Mouse (Mus musculus): ENCODE measurements around the gene Gpa33. TPM values are rescaled to one million over a fixed set of nuclear protein-coding genes. Genes with fewer than 3 reads are reported as not detected.

Gpa33 gene
- polyA plus RNA-seq, 1 experiment: 3.8 TPM

DNA sequence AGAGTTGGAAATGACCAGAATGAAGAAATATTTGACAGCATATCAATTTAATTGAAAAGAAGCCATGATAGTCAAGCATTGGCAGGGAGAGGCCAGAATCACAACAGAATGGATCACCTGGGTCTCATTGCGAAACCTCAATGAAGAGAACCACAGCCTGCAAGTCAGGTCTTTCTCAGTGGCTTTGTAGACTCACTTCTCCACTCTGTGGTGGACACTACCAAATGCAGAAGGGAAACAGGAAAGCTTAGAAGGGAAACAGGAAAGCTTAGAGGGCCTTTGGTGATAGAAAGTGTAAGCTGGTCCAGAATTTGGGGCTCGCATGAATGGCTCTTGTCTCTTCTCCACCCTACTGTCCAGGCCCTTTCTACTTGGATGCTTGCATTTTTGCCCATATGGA lies 31.9 kb upstream of the Gpa33 start:
- H3K36me3 ChIP-seq (ENCODE audit: control insufficient read depth, insufficient read depth, low read length): no peaks in the 10 kb centered on the region
- TF ChIP-seq POLR2A (IDR thresholded peaks at IDR 0.05; ENCODE audit: control insufficient read depth, extremely low read depth, insufficient read depth, low read length, poor library complexity) (no peak), CTCF (IDR thresholded peaks at IDR 0.05; ENCODE audit: borderline replicate concordance, control insufficient read depth, extremely low read depth, insufficient read depth, low read length, poor library complexity) (no peak)
- no peak overlapping the region for H3K27ac ChIP-seq (ENCODE audit: control insufficient read depth, insufficient read depth, low read length)
- H3K4me1 ChIP-seq (replicated peaks; ENCODE audit: control insufficient read depth, insufficient read depth, low read length): peaks cover 8% of the 10 kb centered on the region
- no peak overlapping the region for H3K4me3 ChIP-seq (ENCODE audit: control insufficient read depth, insufficient read depth, low read length)
- no peak for DNase-seq
- no peaks in the 10 kb centered on the region for H3K27me3 ChIP-seq (ENCODE audit: control insufficient read depth, insufficient read depth, low read length)
- 94% methylated on average over 2 of the region's 2 CpGs for whole genome bisulfite sequencing

DNA sequence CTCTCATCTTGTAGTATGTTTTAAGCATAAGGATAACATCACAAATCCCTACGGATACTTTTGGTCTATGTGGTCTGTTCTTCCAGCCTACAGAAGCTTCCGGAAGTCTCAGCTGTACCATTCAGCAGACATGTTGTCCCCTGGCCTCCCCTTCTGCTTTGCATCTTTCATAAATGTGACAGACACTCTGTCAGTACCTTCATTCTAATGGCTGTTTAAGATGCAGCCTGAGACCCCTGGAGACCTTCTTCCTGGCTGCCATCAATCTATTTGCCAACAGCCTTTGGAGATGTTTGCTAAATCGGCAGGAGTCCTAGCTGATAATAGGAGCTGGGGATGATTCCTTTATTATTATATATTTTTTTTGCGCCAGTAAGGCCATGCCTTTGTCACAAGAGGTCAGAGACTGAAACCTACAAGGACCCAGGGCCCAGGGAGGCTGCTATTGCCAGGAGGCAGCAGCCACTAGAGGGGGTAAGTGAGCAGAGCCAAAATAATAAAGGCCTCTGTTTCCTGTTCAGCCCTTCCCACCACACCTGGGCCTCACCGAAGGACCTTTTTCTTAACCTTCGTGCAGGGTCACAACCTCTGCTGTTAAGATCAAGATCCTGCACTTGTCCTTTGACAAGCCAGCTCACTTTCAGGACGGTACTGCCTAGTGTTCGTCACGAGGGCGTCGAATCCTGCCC lies 27.0 kb upstream of the Gpa33 start:
- 73% methylated on average over 11 of the region's 11 CpGs for WGBS
- Histone ChIP-seq H3K36me3 (ENCODE audit: control insufficient read depth, insufficient read depth, low read length) (no peaks in the 10 kb centered on the region), H3K27ac (ENCODE audit: control insufficient read depth, insufficient read depth, low read length) (no peak overlapping the region), H3K4me3 (ENCODE audit: control insufficient read depth, insufficient read depth, low read length) (no peak overlapping the region), H3K4me1 (replicated peaks; ENCODE audit: control insufficient read depth, insufficient read depth, low read length) (peaks cover 6% of the 10 kb centered on the region), H3K27me3 (ENCODE audit: control insufficient read depth, insufficient read depth, low read length) (no peaks in the 10 kb centered on the region)
- TF ChIP-seq CTCF (IDR thresholded peaks at IDR 0.05; ENCODE audit: borderline replicate concordance, control insufficient read depth, extremely low read depth, insufficient read depth, low read length, poor library complexity) (peak; percentile 69; the same call in 1 of the 2 replicates), POLR2A (IDR thresholded peaks at IDR 0.05; ENCODE audit: control insufficient read depth, extremely low read depth, insufficient read depth, low read length, poor library complexity) (no peak)
- DNase-seq: peak; percentile 65

DNA sequence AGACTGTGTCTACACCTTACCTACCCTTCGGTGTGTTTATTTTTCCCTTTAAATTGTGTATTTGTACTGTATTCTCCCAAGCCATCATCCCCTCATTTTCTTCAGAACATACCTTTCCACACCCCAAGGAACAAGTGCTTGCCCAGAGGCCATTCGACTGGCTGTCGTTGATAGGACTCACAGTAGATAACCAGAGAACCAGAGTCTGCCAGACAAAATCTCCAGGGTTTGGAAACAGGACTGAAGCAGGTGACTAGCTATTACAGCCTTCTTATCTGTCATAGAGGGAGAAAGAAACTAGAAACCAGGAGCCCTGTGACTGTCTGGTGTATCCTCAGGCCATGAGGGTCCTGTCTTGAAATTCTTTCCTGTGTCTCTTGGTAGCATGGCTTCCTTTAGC lies 25.2 kb upstream of the Gpa33 start:
- WGBS: 97% methylated on average over 3 of the region's 3 CpGs

DNA sequence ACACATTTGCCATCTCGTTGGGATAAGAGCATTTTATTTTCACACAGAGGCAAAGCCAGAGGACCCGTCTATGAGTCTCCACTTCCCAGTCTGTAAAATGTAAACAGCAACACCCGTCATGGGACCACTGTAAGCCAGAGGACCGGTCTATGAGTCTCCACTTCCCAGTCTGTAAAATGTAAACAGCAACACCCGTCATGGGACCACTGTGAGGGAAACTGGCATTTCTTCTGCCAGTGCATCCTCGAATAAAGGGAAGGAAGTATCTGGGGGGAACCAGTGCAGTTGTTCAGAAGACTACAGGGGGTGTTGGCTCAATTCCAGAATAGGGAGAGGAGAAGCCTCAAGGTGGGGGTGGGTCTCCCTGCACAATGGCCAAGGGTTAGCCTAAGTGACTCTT lies 24.6 kb upstream of the Gpa33 start:
- TF ChIP-seq POLR2A (IDR thresholded peaks at IDR 0.05; ENCODE audit: control insufficient read depth, extremely low read depth, insufficient read depth, low read length, poor library complexity) (no peak), CTCF (IDR thresholded peaks at IDR 0.05; ENCODE audit: borderline replicate concordance, control insufficient read depth, extremely low read depth, insufficient read depth, low read length, poor library complexity) (no peak)
- no peak for DNase-seq
- H3K27me3 ChIP-seq (ENCODE audit: control insufficient read depth, insufficient read depth, low read length): no peaks in the 10 kb centered on the region
- WGBS: 46% methylated on average over 6 of the region's 6 CpGs
- no peak overlapping the region for H3K4me3 ChIP-seq (ENCODE audit: control insufficient read depth, insufficient read depth, low read length)
- H3K4me1 ChIP-seq (replicated peaks; ENCODE audit: control insufficient read depth, insufficient read depth, low read length): peaks cover 4% of the 10 kb centered on the region
- no peaks in the 10 kb centered on the region for H3K36me3 ChIP-seq (ENCODE audit: control insufficient read depth, insufficient read depth, low read length)
- no peak overlapping the region for H3K27ac ChIP-seq (ENCODE audit: control insufficient read depth, insufficient read depth, low read length)

More for the DNA sequence above, 25.2 kb upstream of the Gpa33 start:
- Histone ChIP-seq H3K4me1 (replicated peaks; ENCODE audit: control insufficient read depth, insufficient read depth, low read length) (peaks cover 5% of the 10 kb centered on the region), H3K4me3 (ENCODE audit: control insufficient read depth, insufficient read depth, low read length) (no peak overlapping the region), H3K27ac (ENCODE audit: control insufficient read depth, insufficient read depth, low read length) (no peak overlapping the region), H3K36me3 (ENCODE audit: control insufficient read depth, insufficient read depth, low read length) (no peaks in the 10 kb centered on the region), H3K27me3 (ENCODE audit: control insufficient read depth, insufficient read depth, low read length) (no peaks in the 10 kb centered on the region)
- TF ChIP-seq POLR2A (IDR thresholded peaks at IDR 0.05; ENCODE audit: control insufficient read depth, extremely low read depth, insufficient read depth, low read length, poor library complexity): no peak
- no peak for DNase-seq

DNA sequence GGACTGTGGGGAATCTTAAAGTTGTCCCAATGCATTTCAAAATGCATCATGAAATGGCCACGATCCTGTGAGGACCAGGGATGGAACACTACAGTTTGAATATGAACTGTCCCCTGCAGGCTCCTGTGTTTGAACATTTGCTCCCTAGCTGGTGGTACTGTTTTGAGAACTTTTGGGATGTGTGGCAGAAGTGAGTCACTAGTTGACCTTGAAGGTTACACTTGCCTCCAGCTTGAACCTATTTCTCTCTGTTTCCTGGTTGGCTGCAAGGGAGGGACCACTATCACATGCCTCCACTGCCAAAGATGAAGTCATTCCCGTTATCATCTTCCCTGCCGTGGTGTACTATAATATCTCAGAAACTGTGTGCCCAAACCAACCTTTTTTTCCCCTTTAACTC lies 15.1 kb upstream of the Gpa33 start:
- Histone ChIP-seq H3K27me3 (ENCODE audit: control insufficient read depth, insufficient read depth, low read length) (no peaks in the 10 kb centered on the region), H3K4me1 (replicated peaks; ENCODE audit: control insufficient read depth, insufficient read depth, low read length) (no peaks in the 10 kb centered on the region), H3K4me3 (ENCODE audit: control insufficient read depth, insufficient read depth, low read length) (no peak overlapping the region), H3K27ac (ENCODE audit: control insufficient read depth, insufficient read depth, low read length) (no peak overlapping the region), H3K36me3 (ENCODE audit: control insufficient read depth, insufficient read depth, low read length) (no peaks in the 10 kb centered on the region)
- TF ChIP-seq CTCF (IDR thresholded peaks at IDR 0.05; ENCODE audit: borderline replicate concordance, control insufficient read depth, extremely low read depth, insufficient read depth, low read length, poor library complexity): no peak
- TF ChIP-seq POLR2A (IDR thresholded peaks at IDR 0.05; ENCODE audit: control insufficient read depth, extremely low read depth, insufficient read depth, low read length, poor library complexity): no peak
- WGBS: 91% methylated on average over 3 of the region's 3 CpGs
- DNase-seq: no peak

DNA sequence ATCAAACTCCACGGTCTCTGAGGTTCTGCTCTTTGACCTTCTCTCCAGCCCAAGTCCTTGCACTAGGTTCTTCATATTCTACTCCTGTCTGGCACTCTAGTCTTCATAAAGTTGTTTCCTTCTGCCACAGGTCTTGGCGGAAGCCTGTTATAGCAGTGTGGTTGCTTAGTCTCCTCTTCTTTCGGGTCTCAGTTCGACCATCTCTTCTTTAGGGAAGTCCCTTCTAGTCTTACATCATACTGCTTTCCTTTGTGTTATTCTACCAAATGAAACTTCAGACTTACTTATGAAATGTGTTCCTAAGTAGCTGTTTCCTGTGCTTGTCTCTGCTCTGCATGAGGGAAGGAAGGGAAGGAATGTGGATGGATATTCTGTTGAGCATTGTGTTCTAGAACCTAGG lies 14.3 kb upstream of the Gpa33 start:
- no peaks in the 10 kb centered on the region for H3K27me3 ChIP-seq (ENCODE audit: control insufficient read depth, insufficient read depth, low read length)
- H3K4me1 ChIP-seq (replicated peaks; ENCODE audit: control insufficient read depth, insufficient read depth, low read length): no peaks in the 10 kb centered on the region
- no peak for TF ChIP-seq CTCF (IDR thresholded peaks at IDR 0.05; ENCODE audit: borderline replicate concordance, control insufficient read depth, extremely low read depth, insufficient read depth, low read length, poor library complexity)
- no peak for TF ChIP-seq POLR2A (IDR thresholded peaks at IDR 0.05; ENCODE audit: control insufficient read depth, extremely low read depth, insufficient read depth, low read length, poor library complexity)
- no peak for DNase-seq
- no peaks in the 10 kb centered on the region for H3K36me3 ChIP-seq (ENCODE audit: control insufficient read depth, insufficient read depth, low read length)
- no peak overlapping the region for H3K4me3 ChIP-seq (ENCODE audit: control insufficient read depth, insufficient read depth, low read length)
- H3K27ac ChIP-seq (ENCODE audit: control insufficient read depth, insufficient read depth, low read length): no peak overlapping the region
- 52% methylated on average over 4 of the region's 4 CpGs for WGBS
